Mouse (Mus musculus) heart, embryonic 11.5 days (tissue): ENCODE results near the gene Cyp27a1. TPM values are rescaled to one million over a fixed set of nuclear protein-coding genes. Genes with fewer than 3 reads are reported as not detected.

ENCODE experiments used
- ATAC-seq: fragments of 200-750 bp; cut with Nextera tagmentation; replicated peaks from 2 replicates; pipeline ENCODE4 v1.8.0; 2017; ENCODE audit warnings: moderate library complexity; ENCODE audit not compliant: insufficient number of reproducible peaks, low FRiP score, low TSS enrichment
- H3K27ac ChIP-seq: fragments of 300-500 bp; sonication (generic); 2 replicates; pipeline ENCODE4 v1.5.1; 2014; ENCODE audit warnings: mild to moderate bottlenecking, low read depth, low read length
- H3K27me3 ChIP-seq: fragments of 300-500 bp; sonication (generic); 2 replicates; pipeline ENCODE4 v1.6.1; 2014; ENCODE audit warnings: mild to moderate bottlenecking, low read length, mixed read lengths; ENCODE audit not compliant: control insufficient read depth, insufficient read depth
- H3K36me3 ChIP-seq: fragments of 300-500 bp; sonication (generic); 2 replicates; pipeline ENCODE4 v1.6.1; 2014; ENCODE audit warnings: mild to moderate bottlenecking, low read length, moderate library complexity, mixed read lengths; ENCODE audit not compliant: control insufficient read depth, insufficient read depth
- H3K4me1 ChIP-seq: fragments of 300-500 bp; sonication (generic); 2 replicates; pipeline ENCODE4 v1.6.1; 2014; ENCODE audit warnings: low read length; ENCODE audit not compliant: control insufficient read depth, insufficient read depth
- H3K4me2 ChIP-seq: fragments of 300-500 bp; sonication (generic); 2 replicates; pipeline ENCODE4 v1.6.1; 2014; ENCODE audit warnings: mild to moderate bottlenecking, moderate library complexity
- H3K4me3 ChIP-seq: fragments of 300-500 bp; sonication (generic); 2 replicates; pipeline ENCODE4 v1.5.1; 2014; ENCODE audit warnings: low read depth, low read length
- H3K9ac ChIP-seq: fragments of 300-500 bp; sonication (generic); 2 replicates; pipeline ENCODE4 v1.6.1; 2014; ENCODE audit warnings: mild to moderate bottlenecking, low read depth, low read length, moderate library complexity
- H3K9me3 ChIP-seq: fragments of 300-500 bp; sonication (generic); replicated peaks from 2 replicates; pipeline ENCODE4 v1.6.1; 2016; ENCODE audit warnings: low read length; ENCODE audit not compliant: control insufficient read depth
- WGBS: fragments of 180-500 bp; shearing (Covaris S2); extraction: QIAGEN DNeasy Blood & Tissue Kit; methylation state at CpG from one replicate; pipeline ENCODE4 v1.1.7; 2014; ENCODE audit not compliant: insufficient replicate concordance; 5-methylcytosine and 5-hydroxymethylcytosine counted together
- polyA plus RNA-seq: library from polyadenylated mRNA; unstranded; fragments of >200 nt; fragmentation: Nextera tagmentation; extraction: Ambion mirVana; gene quantifications from 2 replicates; pipeline ENCODE4 v1.2.1, GENCODE M21; 2014

Gene Cyp27a1
- polyA plus RNA-seq, 1 experiment from 2014 or later, result 15.2 TPM

DNA sequence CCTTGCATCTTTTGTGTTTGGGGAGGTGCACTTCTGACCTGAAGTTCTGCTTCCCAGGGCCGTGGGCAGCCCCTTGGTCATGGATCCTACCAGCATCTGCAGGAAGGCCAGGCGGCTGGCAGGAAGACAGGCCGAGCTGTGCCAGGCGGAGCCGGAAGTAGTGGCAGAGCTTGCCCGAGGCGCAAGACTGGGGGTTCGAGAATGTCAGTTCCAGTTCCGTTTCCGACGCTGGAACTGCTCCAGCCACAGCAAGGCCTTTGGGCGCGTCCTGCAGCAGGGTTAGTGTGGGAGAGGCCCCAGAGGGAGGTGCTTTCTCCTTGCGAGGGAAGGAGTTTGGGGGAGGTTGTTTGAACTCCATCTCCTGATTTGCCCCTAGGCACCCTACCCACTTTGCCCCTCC, 68.7 kb downstream of the Cyp27a1 start:
- Histone ChIP-seq H3K27me3 (peaks cover 73% of the 10 kb centered on the region), H3K4me3 (no peak overlapping the region), H3K36me3 (no peaks in the 10 kb centered on the region), H3K4me2 (no peak overlapping the region; the same call in 1 of the 2 replicates), H3K27ac (no peak overlapping the region), H3K9ac (no peak overlapping the region), H3K4me1 (peaks cover 15% of the 10 kb centered on the region), H3K9me3 (peaks cover 4% of the 10 kb centered on the region; the same call in 1 of the 2 replicates)
- 14% methylated on average over 14 of the region's 14 CpGs for WGBS
- ATAC-seq, result no peak

DNA sequence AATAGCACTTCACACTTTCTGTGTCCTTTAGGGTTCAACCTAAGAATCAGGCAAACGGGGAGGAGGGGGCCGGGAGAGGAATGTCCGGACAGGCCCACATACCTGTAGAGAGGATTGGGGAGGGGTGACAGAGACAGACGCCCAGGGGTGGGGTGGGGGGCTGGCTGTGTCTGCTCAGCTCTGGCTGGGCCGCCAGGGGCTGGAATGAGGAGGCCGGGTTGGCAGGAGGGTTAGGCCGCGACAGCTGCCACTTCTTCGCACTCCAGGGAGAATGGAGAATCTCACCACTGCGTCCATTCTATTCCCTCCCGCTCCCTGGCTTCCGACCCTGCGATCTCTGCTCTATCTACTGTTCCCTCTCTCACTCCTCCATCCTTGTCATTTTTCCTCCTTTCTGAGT, 70.2 kb downstream of the Cyp27a1 start:
- Histone ChIP-seq H3K9ac (no peak overlapping the region), H3K4me2 (peak overlapping the region; percentile 74), H3K9me3 (peaks cover 4% of the 10 kb centered on the region; the same call in 1 of the 2 replicates), H3K4me3 (peak overlapping the region; percentile 45), H3K27ac (no peak overlapping the region), H3K27me3 (peaks cover 88% of the 10 kb centered on the region), H3K4me1 (peaks cover 15% of the 10 kb centered on the region), H3K36me3 (no peaks in the 10 kb centered on the region)
- WGBS, result 3% methylated on average over 13 of the region's 13 CpGs
- ATAC-seq, result no peak

DNA sequence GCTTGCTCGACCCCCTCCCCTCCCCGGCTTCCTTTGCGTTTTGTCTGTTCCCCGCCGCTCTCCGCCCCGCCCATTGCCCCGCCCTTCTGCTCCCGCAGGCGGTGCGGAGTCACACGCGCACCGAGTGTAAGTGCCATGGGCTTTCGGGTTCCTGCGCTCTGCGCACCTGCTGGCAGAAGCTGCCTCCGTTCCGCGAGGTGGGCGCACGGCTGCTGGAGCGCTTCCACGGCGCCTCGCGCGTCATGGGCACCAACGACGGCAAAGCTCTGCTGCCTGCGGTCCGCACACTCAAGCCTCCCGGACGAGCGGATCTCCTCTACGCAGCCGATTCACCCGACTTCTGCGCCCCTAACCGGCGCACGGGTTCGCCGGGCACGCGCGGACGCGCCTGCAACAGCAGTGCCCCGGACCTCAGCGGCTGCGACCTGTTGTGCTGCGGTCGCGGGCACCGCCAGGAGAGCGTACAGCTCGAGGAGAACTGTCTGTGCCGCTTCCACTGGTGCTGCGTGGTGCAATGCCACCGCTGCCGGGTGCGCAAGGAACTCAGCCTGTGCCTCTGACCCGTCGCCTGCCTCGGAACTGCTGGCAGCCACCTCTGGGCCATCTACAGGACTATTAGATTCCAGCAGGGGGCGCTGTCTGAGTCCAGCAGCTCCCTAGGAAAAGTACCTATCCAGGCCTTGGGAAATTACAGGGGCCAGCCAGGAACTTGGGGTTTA, 70.8 kb downstream of the Cyp27a1 start:
- ATAC-seq, result no peak; the same call in 1 of the 2 replicates
- Histone ChIP-seq H3K9ac (no peak overlapping the region), H3K4me2 (peak overlapping the region; percentile 74), H3K27me3 (peaks cover 90% of the 10 kb centered on the region), H3K4me1 (peaks cover 15% of the 10 kb centered on the region), H3K9me3 (peaks cover 4% of the 10 kb centered on the region; the same call in 1 of the 2 replicates), H3K27ac (no peak overlapping the region), H3K4me3 (peak overlapping the region; percentile 45), H3K36me3 (no peaks in the 10 kb centered on the region)
- 1% methylated on average over 67 of the region's 67 CpGs for WGBS

Other genes with a start within 250 kb of the Cyp27a1 start
- gene Cnot9, start 207.5 kb upstream of the Cyp27a1 start, polyA plus RNA-seq, result 41.4 and 48.7 TPM in 2 replicates
- 0.17 and 0.46 TPM in 2 replicates for gene Plcd4, start 170.7 kb upstream of the Cyp27a1 start, polyA plus RNA-seq
- 24.1 and 27.5 TPM in 2 replicates for gene Usp37, start 169.3 kb upstream of the Cyp27a1 start, polyA plus RNA-seq
- gene Zfp142, start 125.3 kb upstream of the Cyp27a1 start, polyA plus RNA-seq, result 5.7 and 6.6 TPM in 2 replicates
- gene Bcs1l, start 125.3 kb upstream of the Cyp27a1 start, polyA plus RNA-seq, result 22.0 and 26.7 TPM in 2 replicates
- 6.0 and 6.1 TPM in 2 replicates for gene Rnf25, start 112.2 kb upstream of the Cyp27a1 start, polyA plus RNA-seq
- gene Stk36, start 112.1 kb upstream of the Cyp27a1 start, polyA plus RNA-seq, result 4.3 and 4.6 TPM in 2 replicates
- gene Ttll4, start 51.8 kb upstream of the Cyp27a1 start, polyA plus RNA-seq, result 15.8 and 21.4 TPM in 2 replicates
- gene Prkag3, start 35.6 kb downstream of the Cyp27a1 start, polyA plus RNA-seq, result 5.5 and 5.7 TPM in 2 replicates
- 0.46 and 0.68 TPM in 2 replicates for gene Wnt6, start 58.3 kb downstream of the Cyp27a1 start, polyA plus RNA-seq
- gene Wnt10a, start 77.9 kb downstream of the Cyp27a1 start, polyA plus RNA-seq, result not detected in 2 replicates
- gene Cdk5r2, start 141.4 kb downstream of the Cyp27a1 start, polyA plus RNA-seq, result 0.30 and 0.48 TPM in 2 replicates
- gene Fev, start 171.8 kb downstream of the Cyp27a1 start, polyA plus RNA-seq, result 1.4 and 4.1 TPM in 2 replicates
- not detected in 2 replicates for gene Cryba2, start 179.6 kb downstream of the Cyp27a1 start, polyA plus RNA-seq
- gene Cfap65, start 222.0 kb downstream of the Cyp27a1 start, polyA plus RNA-seq, result not detected in 2 replicates
- gene Ihh, start 238.1 kb downstream of the Cyp27a1 start, polyA plus RNA-seq, result 0.16 and 0.17 TPM in 2 replicates